Mouse (Mus musculus): ENCODE results near the gene Cacng3. TPM values are rescaled to one million over a fixed set of nuclear protein-coding genes. Genes with fewer than 3 reads are reported as not detected.

Gene Cacng3
- polyA plus RNA-seq, 1 experiment from 2014 or later = 1.3 TPM

GRCm38 (mm10) chr7:122728846-122729245 lies 58.6 kb downstream of the Cacng3 start:
- Histone ChIP-seq H3K9me3 (ENCODE audit: control insufficient read depth, low read length) (no peaks in the 10 kb centered on the region), H3K4me1 (replicated peaks; ENCODE audit: control insufficient read depth, insufficient read depth, low read length) (no peaks in the 10 kb centered on the region), H3K27me3 (ENCODE audit: control insufficient read depth, insufficient read depth, low read length) (no peaks in the 10 kb centered on the region), H3K27ac (ENCODE audit: low read depth, low read length) (no peak overlapping the region), H3K4me2 (ENCODE audit: low read depth, low read length, severe bottlenecking) (no peak overlapping the region), H3K36me3 (ENCODE audit: control insufficient read depth, insufficient read depth, low read length) (no peaks in the 10 kb centered on the region), H3K9ac (ENCODE audit: low read length) (no peak overlapping the region), H3K4me3 (ENCODE audit: low read depth, low read length) (no peak overlapping the region)
- no peak for DNase-seq (ENCODE audit: low spot score)
- ATAC-seq (replicated peaks; ENCODE audit: low FRiP score) = no peak
- 45% methylated on average over 7 of the region's 7 CpGs for WGBS

DNA sequence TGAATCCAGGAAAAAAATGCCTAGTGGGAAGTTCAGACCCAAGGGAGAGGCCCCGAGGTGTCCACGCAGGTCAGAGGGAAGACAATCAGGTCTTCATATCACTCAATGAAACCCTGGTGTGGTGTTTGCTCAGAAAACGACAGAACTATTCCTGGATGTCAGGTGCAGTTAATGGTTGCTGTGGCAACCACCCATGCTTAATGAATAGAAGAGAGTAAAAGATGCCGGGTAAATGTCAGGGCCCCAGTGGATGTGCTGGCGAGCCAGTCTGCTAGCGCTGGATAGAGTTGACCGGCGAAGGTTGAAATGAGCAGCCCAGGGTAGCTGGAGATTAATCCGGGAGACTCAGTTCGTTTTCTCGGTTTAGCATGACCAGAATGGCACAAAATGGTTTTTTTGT lies 65.0 kb downstream of the Cacng3 start:
- Histone ChIP-seq H3K9me3 (ENCODE audit: control insufficient read depth, low read length) (no peaks in the 10 kb centered on the region), H3K9ac (ENCODE audit: low read length) (no peak overlapping the region), H3K27me3 (ENCODE audit: control insufficient read depth, insufficient read depth, low read length) (no peaks in the 10 kb centered on the region), H3K4me1 (replicated peaks; ENCODE audit: control insufficient read depth, insufficient read depth, low read length) (no peaks in the 10 kb centered on the region; the same call in 1 of the 2 replicates), H3K36me3 (ENCODE audit: control insufficient read depth, insufficient read depth, low read length) (no peaks in the 10 kb centered on the region), H3K27ac (ENCODE audit: low read depth, low read length) (no peak overlapping the region), H3K4me2 (ENCODE audit: low read depth, low read length, severe bottlenecking) (no peak overlapping the region), H3K4me3 (ENCODE audit: low read depth, low read length) (no peak overlapping the region)
- DNase-seq (ENCODE audit: low spot score) = no peak
- ATAC-seq (replicated peaks; ENCODE audit: low FRiP score) = no peak
- WGBS = 45% methylated on average over 11 of the region's 11 CpGs

GRCm38 (mm10) chr7:122738541-122738940 lies 68.2 kb downstream of the Cacng3 start:
- Histone ChIP-seq H3K27ac (ENCODE audit: low read depth, low read length) (no peak overlapping the region), H3K4me1 (replicated peaks; ENCODE audit: control insufficient read depth, insufficient read depth, low read length) (no peaks in the 10 kb centered on the region; the same call in 1 of the 2 replicates), H3K27me3 (ENCODE audit: control insufficient read depth, insufficient read depth, low read length) (no peaks in the 10 kb centered on the region), H3K4me3 (ENCODE audit: low read depth, low read length) (no peak overlapping the region), H3K9me3 (ENCODE audit: control insufficient read depth, low read length) (no peaks in the 10 kb centered on the region), H3K36me3 (ENCODE audit: control insufficient read depth, insufficient read depth, low read length) (no peaks in the 10 kb centered on the region), H3K4me2 (ENCODE audit: low read depth, low read length, severe bottlenecking) (no peak overlapping the region), H3K9ac (ENCODE audit: low read length) (no peak overlapping the region)
- ATAC-seq (replicated peaks; ENCODE audit: low FRiP score) (no peak), DNase-seq (ENCODE audit: low spot score) (no peak)
- WGBS = 43% methylated on average over 5 of the region's 5 CpGs

- no peak overlapping the region for H3K4me3 ChIP-seq (ENCODE audit: low read depth, low read length)
- H3K9ac ChIP-seq (ENCODE audit: low read length) = no peak overlapping the region
- no peaks in the 10 kb centered on the region for H3K36me3 ChIP-seq (ENCODE audit: control insufficient read depth, insufficient read depth, low read length)
- no peaks in the 10 kb centered on the region for H3K27me3 ChIP-seq (ENCODE audit: control insufficient read depth, insufficient read depth, low read length)
- ATAC-seq (replicated peaks; ENCODE audit: low FRiP score) (no peak), DNase-seq (ENCODE audit: low spot score) (no peak)
- H3K27ac ChIP-seq (ENCODE audit: low read depth, low read length) = no peak overlapping the region
- H3K4me2 ChIP-seq (ENCODE audit: low read depth, low read length, severe bottlenecking) = no peak overlapping the region
- WGBS = 94% methylated on average over 2 of the region's 2 CpGs
- no peaks in the 10 kb centered on the region for H3K4me1 ChIP-seq (replicated peaks; ENCODE audit: control insufficient read depth, insufficient read depth, low read length)
- H3K9me3 ChIP-seq (ENCODE audit: control insufficient read depth, low read length) = no peaks in the 10 kb centered on the region
Observed at GRCm38 (mm10) chr7:122740663-122741062, 70.4 kb downstream of the Cacng3 start.

GRCm38 (mm10) chr7:122755920-122756603 lies 85.8 kb downstream of the Cacng3 start:
- Histone ChIP-seq H3K4me1 (replicated peaks; ENCODE audit: control insufficient read depth, insufficient read depth, low read length) (no peaks in the 10 kb centered on the region), H3K9ac (ENCODE audit: low read length) (no peak overlapping the region)

DNA sequence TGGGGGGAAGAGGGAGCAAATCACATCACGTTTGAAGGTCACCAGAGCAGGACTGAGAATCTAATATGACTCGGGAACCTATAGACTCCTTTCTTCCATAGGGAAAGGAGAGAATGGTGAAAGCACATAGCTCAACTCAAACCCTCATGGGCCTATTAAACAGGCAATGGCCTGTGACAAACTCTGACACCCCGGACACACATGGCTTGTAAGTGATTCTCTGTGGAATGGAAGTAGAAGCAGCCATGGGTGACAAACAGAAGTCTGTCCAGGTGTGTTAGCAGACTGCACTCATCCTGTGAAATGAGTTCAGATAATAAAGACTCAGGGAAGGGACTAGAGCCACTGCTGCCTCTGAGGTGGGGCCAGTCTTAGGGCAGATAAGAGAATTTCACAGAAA lies 88.4 kb downstream of the Cacng3 start:
- Histone ChIP-seq H3K4me2 (ENCODE audit: low read depth, low read length, severe bottlenecking) (no peak overlapping the region), H3K4me1 (replicated peaks; ENCODE audit: control insufficient read depth, insufficient read depth, low read length) (no peaks in the 10 kb centered on the region)
- 81% methylated on average over 3 of the region's 3 CpGs for WGBS

More at GRCm38 (mm10) chr7:122755920-122756603, 85.8 kb downstream of the Cacng3 start:
- no peak overlapping the region for H3K27ac ChIP-seq (ENCODE audit: low read depth, low read length)
- no peaks in the 10 kb centered on the region for H3K9me3 ChIP-seq (ENCODE audit: control insufficient read depth, low read length)
- H3K27me3 ChIP-seq (ENCODE audit: control insufficient read depth, insufficient read depth, low read length) = no peaks in the 10 kb centered on the region
- H3K36me3 ChIP-seq (ENCODE audit: control insufficient read depth, insufficient read depth, low read length) = no peaks in the 10 kb centered on the region
- H3K4me3 ChIP-seq (ENCODE audit: low read depth, low read length) = no peak overlapping the region
- DNase-seq (ENCODE audit: low spot score) = no peak
- H3K4me2 ChIP-seq (ENCODE audit: low read depth, low read length, severe bottlenecking) = no peak overlapping the region
- WGBS = 75% methylated on average over 5 of the region's 5 CpGs
- no peak for ATAC-seq (replicated peaks; ENCODE audit: low FRiP score)

GRCm38 (mm10) chr7:122764506-122764905 lies 94.2 kb downstream of the Cacng3 start:
- Histone ChIP-seq H3K9ac (ENCODE audit: low read length) (no peak overlapping the region), H3K27ac (ENCODE audit: low read depth, low read length) (no peak overlapping the region), H3K9me3 (ENCODE audit: control insufficient read depth, low read length) (0 out of 2 replicates have a peak, but pooled peaks cover 3% of the 10 kb centered on the region), H3K36me3 (ENCODE audit: control insufficient read depth, insufficient read depth, low read length) (no peaks in the 10 kb centered on the region), H3K27me3 (ENCODE audit: control insufficient read depth, insufficient read depth, low read length) (no peaks in the 10 kb centered on the region), H3K4me3 (ENCODE audit: low read depth, low read length) (no peak overlapping the region), H3K4me2 (ENCODE audit: low read depth, low read length, severe bottlenecking) (no peak overlapping the region), H3K4me1 (replicated peaks; ENCODE audit: control insufficient read depth, insufficient read depth, low read length) (no peaks in the 10 kb centered on the region)
- DNase-seq (ENCODE audit: low spot score) (no peak), ATAC-seq (replicated peaks; ENCODE audit: low FRiP score) (no peak)
- WGBS = 81% methylated on average over 5 of the region's 5 CpGs

More for the DNA sequence above, 88.4 kb downstream of the Cacng3 start:
- Histone ChIP-seq H3K36me3 (ENCODE audit: control insufficient read depth, insufficient read depth, low read length) (no peaks in the 10 kb centered on the region), H3K4me3 (ENCODE audit: low read depth, low read length) (no peak overlapping the region), H3K27me3 (ENCODE audit: control insufficient read depth, insufficient read depth, low read length) (no peaks in the 10 kb centered on the region), H3K27ac (ENCODE audit: low read depth, low read length) (no peak overlapping the region), H3K9me3 (ENCODE audit: control insufficient read depth, low read length) (0 out of 2 replicates have a peak, but pooled peaks cover 3% of the 10 kb centered on the region), H3K9ac (ENCODE audit: low read length) (no peak overlapping the region)
- DNase-seq (ENCODE audit: low spot score) (no peak), ATAC-seq (replicated peaks; ENCODE audit: low FRiP score) (no peak)

GRCm38 (mm10) chr7:122768292-122769020 lies 98.2 kb downstream of the Cacng3 start:
- Histone ChIP-seq H3K27me3 (ENCODE audit: control insufficient read depth, insufficient read depth, low read length) (no peaks in the 10 kb centered on the region), H3K9ac (ENCODE audit: low read length) (no peak overlapping the region), H3K9me3 (ENCODE audit: control insufficient read depth, low read length) (no peaks in the 10 kb centered on the region), H3K4me3 (ENCODE audit: low read depth, low read length) (no peak overlapping the region), H3K4me1 (replicated peaks; ENCODE audit: control insufficient read depth, insufficient read depth, low read length) (no peaks in the 10 kb centered on the region), H3K27ac (ENCODE audit: low read depth, low read length) (no peak overlapping the region), H3K36me3 (ENCODE audit: control insufficient read depth, insufficient read depth, low read length) (no peaks in the 10 kb centered on the region), H3K4me2 (ENCODE audit: low read depth, low read length, severe bottlenecking) (no peak overlapping the region)
- DNase-seq (ENCODE audit: low spot score) (no peak), ATAC-seq (replicated peaks; ENCODE audit: low FRiP score) (no peak)
- 90% methylated on average over 27 of the region's 27 CpGs for WGBS

All from forebrain, embryonic 11.5 days (tissue).